Mouse (Mus musculus): ENCODE data around the gene Atp5j2. TPM values are rescaled to one million over a fixed set of nuclear protein-coding genes. Genes with fewer than 3 reads are reported as not detected.

The Atp5j2 gene
- total and polyA plus RNA-seq, 3 experiments, result 493 to 733 (median 543) TPM

- 0 out of 2 replicates have a peak, but pooled peaks have one; percentile 15 for TF ChIP-seq MAX (IDR thresholded peaks at IDR 0.05; ENCODE audit: low read length)
- TF ChIP-seq GATA1 (IDR thresholded peaks at IDR 0.05; ENCODE audit: low read depth, low read length), result no peak
- TF ChIP-seq USF1 (IDR thresholded peaks at IDR 0.05; ENCODE audit: low read depth, low read length), result no peak
- TF ChIP-seq TCF12 (IDR thresholded peaks at IDR 0.05; ENCODE audit: low read depth, low read length), result peak; percentile 76
- no peak for TF ChIP-seq SMC3 (IDR thresholded peaks at IDR 0.05; ENCODE audit: low read depth, low read length)
- no peak for TF ChIP-seq RAD21 (IDR thresholded peaks at IDR 0.05; ENCODE audit: low read depth, low read length)
- TF ChIP-seq ZC3H11A (IDR thresholded peaks at IDR 0.05; ENCODE audit: low read depth, low read length), result no peak
- TF ChIP-seq JUND (IDR thresholded peaks at IDR 0.05; ENCODE audit: low read depth, low read length), result no peak
- peak; percentile 16; the same call in 1 of the 2 replicates for TF ChIP-seq CHD1 (IDR thresholded peaks at IDR 0.05; ENCODE audit: low read depth, low read length)
- TF ChIP-seq CHD2 (IDR thresholded peaks at IDR 0.05; ENCODE audit: low read length), result no peak
- TF ChIP-seq E2F4 (IDR thresholded peaks at IDR 0.05; ENCODE audit: borderline replicate concordance, low read depth, low read length), result peak; percentile 94
- peak; percentile 89 for TF ChIP-seq SIN3A (IDR thresholded peaks at IDR 0.05; ENCODE audit: low read length)
- no peak for TF ChIP-seq UBTF (IDR thresholded peaks at IDR 0.05; ENCODE audit: borderline replicate concordance, insufficient read depth, low read depth, low read length)
- TF ChIP-seq MYB (IDR thresholded peaks at IDR 0.05; ENCODE audit: low read depth, low read length), result no peak
- peak; percentile 82 for TF ChIP-seq MYC (IDR thresholded peaks at IDR 0.05; ENCODE audit: low read depth, low read length)
These were observed 725 bp downstream of the Atp5j2 start (continued) for GRCm38 (mm10) chr5:145190875-145191798.

GRCm38 (mm10) chr5:145190373-145190772 is 1.5 kb downstream of the Atp5j2 start:
- H3K36me3 ChIP-seq (ENCODE audit: control insufficient read depth in 1 of 2, insufficient read depth in 2 of 2, low read length in 2 of 2), result peaks cover 2 to 22% of the 10 kb centered on the region in 2 experiments; a peak in 3 of 4 replicates
- H3K4me1 ChIP-seq (ENCODE audit: control insufficient read depth in 1 of 2, insufficient read depth in 2 of 2, low read length in 2 of 2), result peaks cover 0 to 20% of the 10 kb centered on the region in 2 experiments; a peak in 3 of 4 replicates
- H3K79me2 ChIP-seq (ENCODE audit: control insufficient read depth, insufficient read depth, low read length, poor library complexity), result peaks cover 45% of the 10 kb centered on the region
- H3K27me3 ChIP-seq (ENCODE audit: control insufficient read depth in 1 of 2, insufficient read depth in 2 of 2, low read length in 2 of 2), result no peaks in the 10 kb centered on the region
- peak overlapping the region; percentile 93 for H3K9ac ChIP-seq (ENCODE audit: control insufficient read depth, low read depth, low read length, poor library complexity, severe bottlenecking)
- peak; percentile 64 for DNase-seq (ENCODE audit: low read depth, low spot score)
- TF ChIP-seq RCOR1 (IDR thresholded peaks at IDR 0.05; ENCODE audit: low read depth, low read length) (0 out of 2 replicates have a peak, but pooled peaks have one; percentile 10), ETS1 (IDR thresholded peaks at IDR 0.05; ENCODE audit: low read depth, low read length) (0 out of 2 replicates have a peak, but pooled peaks have one; percentile 37), TBP (IDR thresholded peaks at IDR 0.05; ENCODE audit: low read depth, low read length) (peak; percentile 32; the same call in 1 of the 2 replicates), SMC3 (IDR thresholded peaks at IDR 0.05; ENCODE audit: low read depth, low read length) (no peak), CHD1 (IDR thresholded peaks at IDR 0.05; ENCODE audit: low read depth, low read length) (0 out of 2 replicates have a peak, but pooled peaks have one; percentile 12), EP300 (IDR thresholded peaks at IDR 0.05; ENCODE audit: low read depth in 1 of 2, low read length in 2 of 2) (no peak; a peak in 1 of 4 replicates), POLR2A (IDR thresholded peaks at IDR 0.05; ENCODE audit: control insufficient read depth in 1 of 2, insufficient read depth in 1 of 2, low read depth in 1 of 2, low read length in 2 of 2, poor library complexity in 1 of 2) (0 out of 4 replicates have a peak, but pooled peaks of 1 of the 2 experiments have one; percentile 21), GATA1 (IDR thresholded peaks at IDR 0.05; ENCODE audit: low read depth, low read length) (peak; percentile 31; the same call in 1 of the 2 replicates)
- peak overlapping the region; percentile 75 for H3K27ac ChIP-seq (ENCODE audit: control insufficient read depth, low read depth, low read length)
- H3K4me3 ChIP-seq (ENCODE audit: control insufficient read depth in 1 of 2, insufficient read depth in 1 of 2, low read depth in 2 of 2, low read length in 2 of 2), result peak overlapping the region; percentile 75 to 81
- no peaks in the 10 kb centered on the region for H3K9me3 ChIP-seq (replicated peaks; ENCODE audit: insufficient read depth, low read length)
